Mouse (Mus musculus) neutrophil, adult 5-6 weeks (primary cell): ENCODE data around the gene Tmem104. TPM values are rescaled to one million over a fixed set of nuclear protein-coding genes. Genes with fewer than 3 reads are reported as not detected.
A peak's percentile ranks its signal among the peaks of the same experiment; 100 is the strongest.

ENCODE experiments used
- ATAC-seq: fragments of 151-379, 151-347 bp; 2 replicates; pipeline ENCODE4 v1.8.0; 2017; ENCODE audit warnings: mild to moderate bottlenecking, moderate TSS enrichment; ENCODE audit not compliant: insufficient number of reproducible peaks, poor library complexity, low FRiP score, severe bottlenecking; ENCODE audit errors: extremely low read depth
- total RNA-seq: library from RNA; stranded (forward); fragments of 200-1000 nt; gene quantifications from 2 replicates; pipeline ENCODE4 v1.2.3, GENCODE M21; 2017

The Tmem104 gene
- total RNA-seq, 1 experiment from 2014 or later: 19.8 TPM

- ATAC-seq: no peak
Observed at GRCm38 (mm10) chr11:115270148-115270861, 83.0 kb downstream of the Tmem104 start.

- no peak for ATAC-seq
Observed at GRCm38 (mm10) chr11:115271052-115271451, 83.8 kb downstream of the Tmem104 start.

- no peak for ATAC-seq
Observed at GRCm38 (mm10) chr11:115271481-115271880, 84.2 kb downstream of the Tmem104 start.

- ATAC-seq: no peak
Observed at GRCm38 (mm10) chr11:115272894-115273498, 85.7 kb downstream of the Tmem104 start.

- no peak for ATAC-seq
Observed at GRCm38 (mm10) chr11:115273735-115274134, 86.4 kb downstream of the Tmem104 start.

- ATAC-seq: no peak
Observed at GRCm38 (mm10) chr11:115274178-115274577, 86.9 kb downstream of the Tmem104 start.

GRCm38 (mm10) chr11:115274771-115275170 is 87.5 kb downstream of the Tmem104 start:
- ATAC-seq: no peak

- no peak for ATAC-seq
Observed at GRCm38 (mm10) chr11:115275509-115275908, 88.2 kb downstream of the Tmem104 start.

- no peak for ATAC-seq
Observed at GRCm38 (mm10) chr11:115275954-115276353, 88.7 kb downstream of the Tmem104 start.

GRCm38 (mm10) chr11:115276780-115277603 is 89.7 kb downstream of the Tmem104 start, which contains the start of gene Fdxr:
Gene Fdxr (minus strand): TSS chr11:115277050.
- ATAC-seq: peak; percentile 85

- ATAC-seq: no peak
Observed at GRCm38 (mm10) chr11:115277604-115277975, 90.3 kb downstream of the Tmem104 start.

- no peak for ATAC-seq
Observed at GRCm38 (mm10) chr11:115278176-115278575, 90.9 kb downstream of the Tmem104 start.

GRCm38 (mm10) chr11:115279726-115280125 is 92.4 kb downstream of the Tmem104 start:
- ATAC-seq: no peak

GRCm38 (mm10) chr11:115282295-115282694 is 95.0 kb downstream of the Tmem104 start:
- ATAC-seq: no peak

GRCm38 (mm10) chr11:115282723-115283485 is 95.6 kb downstream of the Tmem104 start:
- no peak for ATAC-seq

GRCm38 (mm10) chr11:115283486-115283765 is 96.1 kb downstream of the Tmem104 start:
- ATAC-seq: no peak

GRCm38 (mm10) chr11:115283891-115284620 is 96.8 kb downstream of the Tmem104 start:
- no peak for ATAC-seq

- no peak for ATAC-seq
Observed at GRCm38 (mm10) chr11:115285282-115285681, 98.0 kb downstream of the Tmem104 start.
